In genomic region chr3:152264830-152265229, GRCm38 (mm10) we compare ENCODE assay signal across 8 mouse cellular contexts. TPM values are rescaled to one million over a fixed set of nuclear protein-coding genes. Genes with fewer than 3 reads are reported as not detected.
DNase-seq lines count a peak whose midpoint lies in the region; ATAC-seq lines count a peak whose summit lies in the region.

No protein-coding gene starts in this region.

- H3K9ac ChIP-seq in forebrain, embryonic 12.5 days, result no peak overlapping the region
- peak overlapping the region; percentile 40; the same call in 1 of the 2 replicates for H3K9ac ChIP-seq in hindbrain, embryonic 15.5 days
- no peak overlapping the region for H3K9ac ChIP-seq in midbrain, embryonic 13.5 days (replicated peaks)

- ATAC-seq in forebrain, embryonic 12.5 days (ENCODE audit: low FRiP score), result no peak
- no peak for ATAC-seq in hindbrain, embryonic 15.5 days (ENCODE audit: low FRiP score, low read depth)
- ATAC-seq in midbrain, embryonic 13.5 days, result no peak

- H3K36me3 ChIP-seq in forebrain, embryonic 12.5 days (replicated peaks), result no peaks in the 10 kb centered on the region
- no peaks in the 10 kb centered on the region for H3K36me3 ChIP-seq in hindbrain, embryonic 15.5 days
- no peaks in the 10 kb centered on the region for H3K36me3 ChIP-seq in midbrain, embryonic 13.5 days

- H3K4me3 ChIP-seq in forebrain, embryonic 12.5 days (replicated peaks), result peak overlapping the region; percentile 58
- H3K4me3 ChIP-seq in hindbrain, embryonic 15.5 days, result peak overlapping the region; percentile 47
- peak overlapping the region; percentile 53; the same call in 1 of the 2 replicates for H3K4me3 ChIP-seq in midbrain, embryonic 13.5 days (replicated peaks)

- H3K4me2 ChIP-seq in forebrain, embryonic 12.5 days, result peak overlapping the region; percentile 100
- peak overlapping the region; percentile 99 for H3K4me2 ChIP-seq in hindbrain, embryonic 15.5 days
- H3K4me2 ChIP-seq in midbrain, embryonic 13.5 days (replicated peaks), result peak overlapping the region; percentile 93

- H3K27me3 ChIP-seq in forebrain, embryonic 12.5 days, result peaks cover 73% of the 10 kb centered on the region
- peaks cover 21% of the 10 kb centered on the region for H3K27me3 ChIP-seq in hindbrain, embryonic 15.5 days
- peaks cover 69% of the 10 kb centered on the region for H3K27me3 ChIP-seq in midbrain, embryonic 13.5 days

- H3K27ac ChIP-seq in forebrain, embryonic 12.5 days, result no peak overlapping the region
- no peak overlapping the region for H3K27ac ChIP-seq in hindbrain, embryonic 15.5 days (replicated peaks)
- no peak overlapping the region for H3K27ac ChIP-seq in midbrain, embryonic 13.5 days

- intact Hi-C loops in heart, postnatal 25 days (cut with DNase I), result loop anchor here (2.0 to 10.0 kb wide), 3 partner anchors 40 to 490 kb away; partner anchors contain the start of gene Zzz3

- no peaks in the 10 kb centered on the region for H3K9me3 ChIP-seq in forebrain, embryonic 12.5 days
- H3K9me3 ChIP-seq in hindbrain, embryonic 15.5 days, result no peaks in the 10 kb centered on the region
- no peaks in the 10 kb centered on the region for H3K9me3 ChIP-seq in midbrain, embryonic 13.5 days

- DNase-seq in heart, adult 11 months, result peak; percentile 93
- DNase-seq in heart, postnatal 25 days (ENCODE audit: low spot score), result no peak
- DNase-seq in left cerebral cortex, adult 18-20 months (ENCODE audit: low spot score in 2 of 2), result no peak
- no peak for DNase-seq in thymus, postnatal 4 days
- DNase-seq in adrenal gland, postnatal 10 days, result no peak

- 32% methylated on average over 12 of the region's 12 CpGs for WGBS in forebrain, embryonic 12.5 days
- 18% methylated on average over 12 of the region's 12 CpGs for WGBS in hindbrain, embryonic 15.5 days
- WGBS in midbrain, embryonic 13.5 days, result 29% methylated on average over 12 of the region's 12 CpGs

- peaks cover 27% of the 10 kb centered on the region for H3K4me1 ChIP-seq in forebrain, embryonic 12.5 days
- peaks cover 18% of the 10 kb centered on the region for H3K4me1 ChIP-seq in hindbrain, embryonic 15.5 days (replicated peaks)
- peaks cover 26% of the 10 kb centered on the region for H3K4me1 ChIP-seq in midbrain, embryonic 13.5 days (replicated peaks)

RNA-seq across cellular contexts. Expression of gene Nexn, which starts 1.3 kb away (rescaled TPM):
- 100 to 1,000 TPM; 324 to 334 TPM for total RNA-seq in heart, postnatal 25 days (2021)
- 3.4 and 6.3 TPM in 2 replicates for polyA plus RNA-seq in forebrain, embryonic 12.5 days (2016; fragmentation: Nextera tagmentation; extraction: Ambion mirVana)
- 1.4 and 1.8 TPM in 2 replicates for polyA plus RNA-seq in hindbrain, embryonic 15.5 days (2015; fragmentation: Nextera tagmentation; extraction: Ambion mirVana)
- polyA plus RNA-seq in midbrain, embryonic 13.5 days (2015; fragmentation: Nextera tagmentation; extraction: Ambion mirVana), result 1.9 and 2.8 TPM in 2 replicates
- total RNA-seq in left cerebral cortex, adult 18-20 months (2021), result 1 to 10 TPM; 2.1 to 3.7 TPM
- total RNA-seq in adrenal gland, postnatal 10 days (2021), result 10 to 100 TPM in 1 of 2 experiments, 1 to 10 TPM in 1; 8.6 to 30.7 TPM

RNA-seq across cellular contexts. Expression of gene Fubp1, which starts 54.6 kb away (rescaled TPM):
- total RNA-seq in heart, postnatal 25 days (2021), result 10 to 100 TPM; 54.6 to 58.4 TPM
- polyA plus RNA-seq in forebrain, embryonic 12.5 days (2016; fragmentation: Nextera tagmentation; extraction: Ambion mirVana), result 437 and 443 TPM in 2 replicates
- 201 and 208 TPM in 2 replicates for polyA plus RNA-seq in hindbrain, embryonic 15.5 days (2015; fragmentation: Nextera tagmentation; extraction: Ambion mirVana)
- 353 and 372 TPM in 2 replicates for polyA plus RNA-seq in midbrain, embryonic 13.5 days (2015; fragmentation: Nextera tagmentation; extraction: Ambion mirVana)
- total RNA-seq in left cerebral cortex, adult 18-20 months (2021), result 100 to 1,000 TPM; 116 to 121 TPM
- total RNA-seq in adrenal gland, postnatal 10 days (2021), result 100 to 1,000 TPM; 101 to 147 TPM

RNA-seq across cellular contexts. Expression of gene Dnajb4, which starts 54.7 kb away (rescaled TPM):
- 100 to 1,000 TPM in 1 of 2 experiments, 10 to 100 TPM in 1; 87.8 to 113 TPM for total RNA-seq in heart, postnatal 25 days (2021)
- polyA plus RNA-seq in forebrain, embryonic 12.5 days (2016; fragmentation: Nextera tagmentation; extraction: Ambion mirVana), result 26.6 and 28.7 TPM in 2 replicates
- 42.4 and 42.5 TPM in 2 replicates for polyA plus RNA-seq in hindbrain, embryonic 15.5 days (2015; fragmentation: Nextera tagmentation; extraction: Ambion mirVana)
- 33.9 and 37.8 TPM in 2 replicates for polyA plus RNA-seq in midbrain, embryonic 13.5 days (2015; fragmentation: Nextera tagmentation; extraction: Ambion mirVana)
- total RNA-seq in left cerebral cortex, adult 18-20 months (2021), result 10 to 100 TPM; 74.9 to 82.4 TPM
- total RNA-seq in adrenal gland, postnatal 10 days (2021), result 10 to 100 TPM; 41.2 to 41.6 TPM

Comparison
In these comparisons a context has a peak if more than half of its experiments do, and no peak if none do; other contexts are left out.
1. RNA of gene Nexn, which starts 1.3 kb away (total RNA-seq): 324 to 334 TPM in heart, postnatal 25 days; 8.6 to 30.7 TPM in adrenal gland, postnatal 10 days and 2.1 to 3.7 TPM in left cerebral cortex, adult 18-20 months; every median in the first group is over 10 times any median in the second.
2. Peak in every context shown above with its lines, with median percentiles within 50 percentile points of each other: H3K4me2 ChIP-seq and H3K4me3 ChIP-seq.